Mouse (Mus musculus): ENCODE measurements at regions not wholly inside any gene's neighbourhood (a gene's known extent, or its start where the extent isn't known, plus 50 kb on each side); places are given as distances from the start of the nearest gene placed in this dataset.

DNA sequence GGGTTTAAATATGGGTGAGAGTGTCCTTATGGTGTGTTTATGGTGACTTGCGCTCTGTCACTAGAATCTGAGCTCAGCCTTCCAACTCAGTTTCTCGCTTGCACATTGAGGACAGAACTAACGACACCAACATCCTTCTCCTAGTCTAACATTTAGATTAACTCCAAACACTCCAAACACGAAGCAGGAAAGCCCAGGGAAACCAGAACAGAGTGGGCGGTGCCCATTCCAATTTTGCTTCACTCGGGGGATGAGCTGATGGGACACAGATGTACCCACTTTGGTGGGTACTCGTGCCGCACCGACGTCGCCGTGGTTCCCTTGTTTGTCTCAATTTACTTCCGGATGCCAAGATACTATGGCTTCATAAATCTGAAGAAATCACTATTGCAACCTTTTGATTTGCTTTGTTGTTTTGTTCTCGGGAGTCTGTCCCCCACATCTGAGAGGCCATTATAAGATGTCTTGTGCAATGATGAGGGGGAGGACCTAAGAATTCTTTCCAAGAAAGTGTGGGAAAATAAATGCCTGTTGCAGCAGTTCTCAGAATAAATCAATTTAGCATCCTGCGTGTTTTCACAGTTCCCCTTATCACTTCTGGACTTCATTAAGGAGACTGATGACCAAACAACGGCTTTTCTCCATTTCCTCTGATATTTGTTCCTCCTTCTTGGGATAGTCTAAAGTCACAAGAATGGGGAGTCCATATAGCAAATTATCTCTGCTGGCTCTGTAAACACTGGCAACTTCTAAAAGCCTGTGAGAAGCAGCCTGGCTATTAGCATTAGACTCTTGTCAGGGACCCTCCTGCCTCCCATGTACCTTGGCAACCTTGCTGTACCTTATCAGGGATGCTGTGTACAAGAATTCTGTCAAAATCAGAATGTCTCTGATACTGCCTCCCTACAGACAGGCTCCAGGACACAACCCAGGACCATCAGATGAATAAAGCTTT is 96.2 kb upstream of the Klf9 start:
- Histone ChIP-seq H3K9ac (replicated peaks; ENCODE audit: low read depth, low read length) (0 out of 2 replicates have a peak overlapping the region, but pooled peaks have one; percentile 2), H3K9me3 (replicated peaks; ENCODE audit: control insufficient read depth, low read length) (no peaks in the 10 kb centered on the region), H3K27ac (ENCODE audit: low read depth) (peak overlapping the region; percentile 23; the same call in 1 of the 2 replicates), H3K4me2 (ENCODE audit: low read depth, low read length) (no peak overlapping the region), H3K4me1 (ENCODE audit: control insufficient read depth, insufficient read depth) (no peaks in the 10 kb centered on the region), H3K27me3 (ENCODE audit: control insufficient read depth, insufficient read depth, low read length) (no peaks in the 10 kb centered on the region), H3K36me3 (replicated peaks; ENCODE audit: control insufficient read depth, insufficient read depth, low read length) (no peaks in the 10 kb centered on the region), H3K4me3 (ENCODE audit: low read depth, low read length) (no peak overlapping the region)
- no peak for TF ChIP-seq CTCF (IDR thresholded peaks at IDR 0.05; ENCODE audit: low read depth)
- TF ChIP-seq EP300 (IDR thresholded peaks at IDR 0.05; ENCODE audit: low read depth), result no peak
- WGBS, result 71% methylated on average over 16 of the region's 16 CpGs
- DNase-seq (ENCODE audit: low spot score) (peak; percentile 37), ATAC-seq (ENCODE audit: insufficient read depth, low read depth) (no peak)

GRCm38 (mm10) chr19:23051456-23051855 is 89.6 kb upstream of the Klf9 start:
- WGBS, result 80% methylated on average over 4 of the region's 4 CpGs
- ATAC-seq (ENCODE audit: insufficient read depth, low read depth), result no peak

DNA sequence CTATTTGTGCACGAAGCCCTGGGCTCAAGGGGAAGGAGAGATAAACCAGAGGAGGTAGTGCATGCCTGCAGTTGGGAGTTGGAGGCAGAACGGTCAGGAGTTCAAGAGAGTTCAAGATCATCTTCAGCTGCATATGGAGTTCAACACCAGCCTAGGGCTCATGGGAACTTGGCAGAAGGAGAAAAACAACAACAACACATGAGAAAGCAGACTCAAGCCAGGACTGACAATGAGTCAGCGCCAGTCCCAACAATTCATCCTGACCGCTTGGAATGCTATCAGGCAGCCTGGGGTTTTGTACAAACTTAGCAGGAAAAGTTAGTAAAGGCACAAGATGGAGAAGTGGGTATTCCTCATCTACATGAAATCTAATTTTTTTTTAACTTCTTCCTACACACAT is 86.6 kb upstream of the Klf9 start:
- no peak for ATAC-seq (ENCODE audit: insufficient read depth, low read depth)
- Histone ChIP-seq H3K4me2 (ENCODE audit: low read depth, low read length) (no peak overlapping the region), H3K27me3 (ENCODE audit: control insufficient read depth, insufficient read depth, low read length) (no peaks in the 10 kb centered on the region), H3K4me1 (ENCODE audit: control insufficient read depth, insufficient read depth) (peaks cover 22% of the 10 kb centered on the region), H3K9ac (replicated peaks; ENCODE audit: low read depth, low read length) (no peak overlapping the region), H3K27ac (ENCODE audit: low read depth) (no peak overlapping the region), H3K4me3 (ENCODE audit: low read depth, low read length) (no peak overlapping the region), H3K9me3 (replicated peaks; ENCODE audit: control insufficient read depth, low read length) (no peaks in the 10 kb centered on the region), H3K36me3 (replicated peaks; ENCODE audit: control insufficient read depth, insufficient read depth, low read length) (no peaks in the 10 kb centered on the region)
- TF ChIP-seq CTCF (IDR thresholded peaks at IDR 0.05; ENCODE audit: low read depth), result no peak
- TF ChIP-seq EP300 (IDR thresholded peaks at IDR 0.05; ENCODE audit: low read depth), result no peak
- no peak for DNase-seq (ENCODE audit: low spot score)
- 47% methylated on average over 4 of the region's 4 CpGs for WGBS

More at GRCm38 (mm10) chr19:23051456-23051855, 89.6 kb upstream of the Klf9 start:
- H3K36me3 ChIP-seq (replicated peaks; ENCODE audit: control insufficient read depth, insufficient read depth, low read length), result no peaks in the 10 kb centered on the region
- H3K27me3 ChIP-seq (ENCODE audit: control insufficient read depth, insufficient read depth, low read length), result no peaks in the 10 kb centered on the region
- H3K4me1 ChIP-seq (ENCODE audit: control insufficient read depth, insufficient read depth), result peaks cover 3% of the 10 kb centered on the region
- TF ChIP-seq CTCF (IDR thresholded peaks at IDR 0.05; ENCODE audit: low read depth) (no peak), EP300 (IDR thresholded peaks at IDR 0.05; ENCODE audit: low read depth) (no peak)
- H3K4me2 ChIP-seq (ENCODE audit: low read depth, low read length), result no peak overlapping the region
- no peak overlapping the region for H3K27ac ChIP-seq (ENCODE audit: low read depth)
- no peak overlapping the region for H3K4me3 ChIP-seq (ENCODE audit: low read depth, low read length)
- no peaks in the 10 kb centered on the region for H3K9me3 ChIP-seq (replicated peaks; ENCODE audit: control insufficient read depth, low read length)
- no peak overlapping the region for H3K9ac ChIP-seq (replicated peaks; ENCODE audit: low read depth, low read length)
- no peak for DNase-seq (ENCODE audit: low spot score)

GRCm38 (mm10) chr19:23055916-23056805 is 84.9 kb upstream of the Klf9 start:
- H3K27ac ChIP-seq (ENCODE audit: low read depth), result peak overlapping the region; percentile 81
- TF ChIP-seq CTCF (IDR thresholded peaks at IDR 0.05; ENCODE audit: low read depth) (no peak), EP300 (IDR thresholded peaks at IDR 0.05; ENCODE audit: low read depth) (no peak)
- ATAC-seq (ENCODE audit: insufficient read depth, low read depth), result no peak

More at GRCm38 (mm10) chr19:23055916-23056805, 84.9 kb upstream of the Klf9 start:
- H3K4me1 ChIP-seq (ENCODE audit: control insufficient read depth, insufficient read depth), result peaks cover 22% of the 10 kb centered on the region
- DNase-seq (ENCODE audit: low spot score), result no peak
- H3K36me3 ChIP-seq (replicated peaks; ENCODE audit: control insufficient read depth, insufficient read depth, low read length), result no peaks in the 10 kb centered on the region
- no peaks in the 10 kb centered on the region for H3K27me3 ChIP-seq (ENCODE audit: control insufficient read depth, insufficient read depth, low read length)
- H3K4me3 ChIP-seq (ENCODE audit: low read depth, low read length), result no peak overlapping the region
- H3K9ac ChIP-seq (replicated peaks; ENCODE audit: low read depth, low read length), result peak overlapping the region; percentile 39; the same call in 1 of the 2 replicates
- no peak overlapping the region; the same call in 1 of the 2 replicates for H3K4me2 ChIP-seq (ENCODE audit: low read depth, low read length)
- 83% methylated on average over 5 of the region's 5 CpGs for WGBS
- no peaks in the 10 kb centered on the region for H3K9me3 ChIP-seq (replicated peaks; ENCODE audit: control insufficient read depth, low read length)
